Mouse (Mus musculus): Measurements from ENCODE around the gene Adamts4. TPM values are rescaled to one million over a fixed set of nuclear protein-coding genes. Genes with fewer than 3 reads are reported as not detected.

The Adamts4 gene
- total and polyA plus RNA-seq, 3 experiments: 0.04 to 0.25 (median 0.09) TPM

- dilution Hi-C loops (cut with MboI; ENCODE audit: extremely low pct_ligation_motif_present, extremely low pct_unique_long_range_greater_than_20kb, low sequenced_read_pairs) (no loop called here), in situ Hi-C loops (cut with MboI; ENCODE audit: low pct_ligation_motif_present, low pct_unique_long_range_greater_than_20kb, low sequenced_read_pairs) (no loop called here)
- Histone ChIP-seq H3K9ac (ENCODE audit: insufficient read depth, low read depth) (peak within 1 kb of the TSS; percentile 87), H3K36me3 (replicated peaks in 1 of 2; ENCODE audit: control insufficient read depth in 1 of 2, insufficient read depth in 1 of 2, low read length in 1 of 2) (peaks cover 40 to 70% of the 10 kb centered on the region in 2 experiments), H3K4me1 (ENCODE audit: control insufficient read depth in 1 of 2, insufficient read depth in 2 of 2) (peaks cover 5 to 36% of the 10 kb centered on the region in 2 experiments; a peak in 3 of 4 replicates), H3K4me3 (replicated peaks in 1 of 3; ENCODE audit: low read depth in 2 of 3, low read length in 2 of 3, poor library complexity in 1 of 3) (peak within 1 kb of the TSS; percentile 70 to 83 (median 81)), H3K27me3 (replicated peaks) (no peaks in the 10 kb centered on the region), H3K9me3 (replicated peaks; ENCODE audit: low read length) (no peaks in the 10 kb centered on the region), H3K27ac (ENCODE audit: insufficient read depth, low read depth) (peak within 1 kb of the TSS; percentile 40), H3K4me2 (ENCODE audit: insufficient read depth, low read depth, poor library complexity, severe bottlenecking) (peak within 1 kb of the TSS; percentile 76), H3K79me2 (replicated peaks; ENCODE audit: control insufficient read depth, extremely low read depth, insufficient read depth, poor library complexity, severe bottlenecking) (peaks cover 12% of the 10 kb centered on the region)
- TF ChIP-seq GABPA (IDR thresholded peaks at IDR 0.05; ENCODE audit: insufficient replicate concordance, low read depth, low read length) (no peak), HCFC1 (IDR thresholded peaks at IDR 0.05; ENCODE audit: low read depth, low read length) (peak; percentile 88), USF1 (IDR thresholded peaks at IDR 0.05; ENCODE audit: low read depth, low read length) (no peak), JUN (IDR thresholded peaks at IDR 0.05; ENCODE audit: insufficient read depth, low read depth, low read length) (no peak), USF2 (conservative IDR thresholded peaks at IDR 0.05; ENCODE audit: low read depth, low read length) (no peak), CHD1 (IDR thresholded peaks at IDR 0.05; ENCODE audit: low read depth, low read length) (no peak), CHD2 (IDR thresholded peaks at IDR 0.05; ENCODE audit: low read length) (no peak), RAD21 (IDR thresholded peaks at IDR 0.05; ENCODE audit: low read depth, low read length) (no peak), MEF2A (IDR thresholded peaks at IDR 0.05; ENCODE audit: borderline replicate concordance, low read depth, low read length) (peak; percentile 54; the same call in 1 of the 2 replicates), TBP (conservative IDR thresholded peaks at IDR 0.05; ENCODE audit: low read depth, low read length) (0 out of 2 replicates have a peak, but pooled peaks have one; percentile 62), BHLHE40 (IDR thresholded peaks at IDR 0.05; ENCODE audit: low read depth, low read length) (no peak), ETS1 (conservative IDR thresholded peaks at IDR 0.05; ENCODE audit: low read depth, low read length) (no peak), CTCF (conservative IDR thresholded peaks at IDR 0.05 in 1 of 2, IDR thresholded peaks at IDR 0.05 in 1 of 2; ENCODE audit: low read depth in 2 of 2, low read length in 2 of 2) (no peak), EP300 (IDR thresholded peaks at IDR 0.05; ENCODE audit: low read length) (no peak), POLR2A (IDR thresholded peaks at IDR 0.05; ENCODE audit: low read depth, low read length) (peak; percentile 89), MAZ (IDR thresholded peaks at IDR 0.05; ENCODE audit: low read depth, low read length) (no peak), NELFE (IDR thresholded peaks at IDR 0.05; ENCODE audit: low read depth, low read length) (peak; percentile 87), ELF1 (IDR thresholded peaks at IDR 0.05; ENCODE audit: low read depth, low read length) (peak; percentile 74), ZKSCAN1 (IDR thresholded peaks at IDR 0.05; ENCODE audit: borderline replicate concordance, low read depth, low read length) (no peak), ZNF384 (IDR thresholded peaks at IDR 0.05; ENCODE audit: low read depth, low read length) (no peak), IRF4 (IDR thresholded peaks at IDR 0.05; ENCODE audit: low read depth, low read length) (peak; percentile 37; the same call in 1 of the 2 replicates), MAFK (IDR thresholded peaks at IDR 0.05; ENCODE audit: insufficient replicate concordance, low read length) (no peak), NRF1 (IDR thresholded peaks at IDR 0.05; ENCODE audit: low read depth, low read length) (peak; percentile 95), SIN3A (IDR thresholded peaks at IDR 0.05; ENCODE audit: low read length) (peak; percentile 72), MXI1 (IDR thresholded peaks at IDR 0.05; ENCODE audit: low read depth, low read length) (peak; percentile 78), TCF12 (IDR thresholded peaks at IDR 0.05; ENCODE audit: low read depth, low read length) (peak; percentile 99), PAX5 (IDR thresholded peaks at IDR 0.05; ENCODE audit: low read length) (no peak), KAT2A (IDR thresholded peaks at IDR 0.05; ENCODE audit: insufficient replicate concordance, low read length) (peak; percentile 77; the same call in 1 of the 2 replicates), MAX (IDR thresholded peaks at IDR 0.05; ENCODE audit: low read length) (no peak), JUND (conservative IDR thresholded peaks at IDR 0.05; ENCODE audit: low read depth, low read length) (no peak), MYC (IDR thresholded peaks at IDR 0.05; ENCODE audit: low read depth, low read length) (no peak), RCOR1 (conservative IDR thresholded peaks at IDR 0.05; ENCODE audit: low read depth, low read length) (no peak), UBTF (IDR thresholded peaks at IDR 0.05; ENCODE audit: low read depth, low read length) (no peak), ZC3H11A (IDR thresholded peaks at IDR 0.05; ENCODE audit: low read depth, low read length) (no peak), E2F4 (IDR thresholded peaks at IDR 0.05; ENCODE audit: insufficient replicate concordance, low read depth, low read length) (no peak), ZMIZ1 (IDR thresholded peaks at IDR 0.05; ENCODE audit: low read depth, low read length) (peak; percentile 57; the same call in 1 of the 2 replicates), SMC3 (IDR thresholded peaks at IDR 0.05; ENCODE audit: low read depth, low read length) (no peak), POLR2AphosphoS2 (IDR thresholded peaks at IDR 0.05; ENCODE audit: low read depth, low read length) (peak; percentile 90)
- peak; percentile 91 for DNase-seq (ENCODE audit: extremely low read depth)
These were observed 37.2 kb downstream of the Adamts4 start, which contains the start of gene Usp21 for GRCm38 (mm10) chr1:171287136-171288081. Gene Usp21 (minus strand): TSS chr1:171287991.
